In genomic region chr4:140582390-140583088, GRCm38 (mm10) we compare ENCODE assay signal across 15 mouse cellular contexts.
DNase-seq lines count a peak whose midpoint lies in the region; ATAC-seq and TF ChIP-seq lines count a peak whose summit lies in the region.
"Had no signal": no experiment of that assay in that cellular context is flagged by ENCODE, and none has a peak within 500 bp of the region (broad histone marks: within the 10 kb centered on the region; RNA-seq: fewer than 3 reads in every experiment).

No protein-coding gene starts in this region.

- no peak for ATAC-seq in intestine, postnatal 0 days
- ATAC-seq in frontal cortex, adult (ENCODE audit: low TSS enrichment) = no peak
- ATAC-seq: forebrain, embryonic 16.5 days had no signal

- H3K9ac ChIP-seq in intestine, postnatal 0 days (ENCODE audit: low read depth, low read length) = no peak overlapping the region
- H3K9ac ChIP-seq: kidney, embryonic 15.5 days; liver, embryonic 14.5 days; neural tube, embryonic 15.5 days; stomach, embryonic 15.5 days had no signal

- no peaks in the 10 kb centered on the region for H3K9me3 ChIP-seq in heart, embryonic 10.5 days
- H3K9me3 ChIP-seq in intestine, postnatal 0 days (ENCODE audit: control insufficient read depth) = no peaks in the 10 kb centered on the region
- H3K9me3 ChIP-seq: kidney, embryonic 15.5 days; megakaryocyte, embryonic 14.5 days; neural tube, embryonic 15.5 days; stomach, embryonic 15.5 days had no signal

- H3K4me3 ChIP-seq in heart, embryonic 10.5 days = peak overlapping the region; percentile 42; the same call in 1 of the 2 replicates
- H3K4me3 ChIP-seq in intestine, postnatal 0 days (ENCODE audit: low read depth, low read length) = no peak overlapping the region
- H3K4me3 ChIP-seq: erythroblast, embryonic 14.5 days; kidney, embryonic 15.5 days; neural tube, embryonic 15.5 days; stomach, embryonic 15.5 days had no signal

- H3K27ac ChIP-seq in heart, embryonic 10.5 days = peak overlapping the region; percentile 84
- H3K27ac ChIP-seq in intestine, postnatal 0 days (ENCODE audit: low read depth, low read length) = no peak overlapping the region
- H3K27ac ChIP-seq: kidney, embryonic 15.5 days; liver, embryonic 14.5 days; neural tube, embryonic 15.5 days; stomach, embryonic 15.5 days had no signal

- 75% methylated on average over 15 of the region's 15 CpGs for WGBS in heart, embryonic 10.5 days
- 81% methylated on average over 15 of the region's 15 CpGs for WGBS in intestine, postnatal 0 days

- H3K4me1 ChIP-seq in heart, embryonic 10.5 days = peaks cover 31% of the 10 kb centered on the region
- H3K4me1 ChIP-seq in intestine, postnatal 0 days (replicated peaks; ENCODE audit: control insufficient read depth, insufficient read depth, low read length) = no peaks in the 10 kb centered on the region
- H3K4me1 ChIP-seq: stomach, embryonic 15.5 days had no signal

- H3K36me3 ChIP-seq in heart, embryonic 10.5 days = peaks cover 54% of the 10 kb centered on the region
- H3K36me3 ChIP-seq in intestine, postnatal 0 days (ENCODE audit: control insufficient read depth, insufficient read depth) = peaks cover 41% of the 10 kb centered on the region

- no peak for TF ChIP-seq CTCF in intestine, postnatal 0 days (IDR thresholded peaks at IDR 0.05; ENCODE audit: low read depth)

- no peak overlapping the region for H3K4me2 ChIP-seq in intestine, postnatal 0 days (replicated peaks; ENCODE audit: low read depth)
- H3K4me2 ChIP-seq: kidney, embryonic 15.5 days; neural tube, embryonic 15.5 days; stomach, embryonic 15.5 days had no signal

- no peaks in the 10 kb centered on the region for H3K27me3 ChIP-seq in heart, embryonic 10.5 days (ENCODE audit: insufficient read depth, poor library complexity, severe bottlenecking)
- no peaks in the 10 kb centered on the region for H3K27me3 ChIP-seq in intestine, postnatal 0 days (replicated peaks; ENCODE audit: control insufficient read depth, insufficient read depth, low read length)
- H3K27me3 ChIP-seq: kidney, embryonic 15.5 days; neural tube, embryonic 15.5 days; stomach, embryonic 15.5 days had no signal

- DNase-seq in heart, embryonic 10.5 days (ENCODE audit: low spot score) = no peak
- DNase-seq in heart, postnatal 4 days = no peak
- peak; percentile 63 for DNase-seq in thymus, postnatal 0 days (ENCODE audit: low spot score)
- DNase-seq in thymus, postnatal 10 days (ENCODE audit: low spot score in 2 of 2) = no peak
- DNase-seq in c-Kit-positive CD71-negative TER-119-negative erythroid progenitor cells, embryonic 14.5 days (ENCODE audit: low read depth) = peak; percentile 58
- peak; percentile 32 to 47 for DNase-seq in natural killer cell, adult 2 months (ENCODE audit: low spot score in 2 of 2)

Comparison
In these comparisons a context has a peak if more than half of its experiments do, and no peak if none do; other contexts are left out.
1. DNase-seq: peak in thymus, postnatal 0 days (single experiment), c-Kit-positive CD71-negative TER-119-negative erythroid progenitor cells, embryonic 14.5 days (single experiment) and natural killer cell, adult 2 months (2 of 2); none in heart, embryonic 10.5 days (single experiment), heart, postnatal 4 days (single experiment) and thymus, postnatal 10 days (0 of 2).